Mouse (Mus musculus): ENCODE measurements around the gene Pdc.
"Not testable (repeated sequence)": the region's sequence is repeated elsewhere in the genome, so short reads cannot be mapped to it uniquely, and the experiment has no call there.

Gene Pdc

GRCm38 (mm10) chr1:150319205-150319604 lies at the start of gene Pdc:
Gene Pdc (plus strand): TSS chr1:150319417.
- DNase-seq: no peak

GRCm38 (mm10) chr1:150294051-150294450 lies 25.2 kb upstream of the Pdc start:
- DNase-seq: not testable (repeated sequence)

GRCm38 (mm10) chr1:150307599-150307998 lies 11.6 kb upstream of the Pdc start:
- peak in 1 of 2 experiments; percentile 19 for DNase-seq

- no peak for DNase-seq
Measured at GRCm38 (mm10) chr1:150335111-150335510, 15.9 kb downstream of the Pdc start.

- no peak for DNase-seq
Measured at GRCm38 (mm10) chr1:150360864-150361263, 41.6 kb downstream of the Pdc start.

- no peak for DNase-seq
Measured at GRCm38 (mm10) chr1:150372895-150373294, 53.7 kb downstream of the Pdc start.

GRCm38 (mm10) chr1:150374247-150374646 lies 55.0 kb downstream of the Pdc start:
- DNase-seq: no peak
